Mouse (Mus musculus) embryonic facial prominence, embryonic 14.5 days (tissue): ENCODE results near the gene Susd2. TPM values are rescaled to one million over a fixed set of nuclear protein-coding genes. Genes with fewer than 3 reads are reported as not detected.

Experiments used
- ATAC-seq: fragments of 200-750 bp; cut with Nextera tagmentation; 2 replicates; pipeline ENCODE4 v1.8.0; 2017; ENCODE audit warnings: low read depth, moderate number of reproducible peaks, moderate TSS enrichment
- DNase-seq: peaks from one replicate; pipeline ENCODE4 v3.0.0-alpha.2; 2015; ENCODE audit warnings: low spot score
- H3K27ac ChIP-seq: fragments of 300-500 bp; sonication (generic); replicated peaks from 2 replicates; pipeline ENCODE4 v1.5.1; 2014; ENCODE audit warnings: low read depth, mild to moderate bottlenecking, low read length, moderate library complexity
- H3K27me3 ChIP-seq: fragments of 300-500 bp; sonication (generic); replicated peaks from 2 replicates; pipeline ENCODE4 v1.6.1; 2014; ENCODE audit warnings: low read length; ENCODE audit not compliant: control insufficient read depth, insufficient read depth
- H3K36me3 ChIP-seq: fragments of 300-500 bp; sonication (generic); 2 replicates; pipeline ENCODE4 v1.6.1; 2014; ENCODE audit warnings: low read length, mixed read lengths; ENCODE audit not compliant: control insufficient read depth, insufficient read depth
- H3K4me1 ChIP-seq: fragments of 300-500 bp; sonication (generic); 2 replicates; pipeline ENCODE4 v1.6.1; 2014; ENCODE audit warnings: antibody characterized with exemption, low read length; ENCODE audit not compliant: control insufficient read depth, insufficient read depth
- H3K4me2 ChIP-seq: fragments of 300-500 bp; sonication (generic); 2 replicates; pipeline ENCODE4 v1.6.1; 2014; ENCODE audit warnings: low read depth, mild to moderate bottlenecking, low read length, moderate library complexity, mixed read lengths
- H3K4me3 ChIP-seq: fragments of 300-500 bp; sonication (generic); 2 replicates; pipeline ENCODE4 v1.5.1; 2014; ENCODE audit warnings: low read depth, mild to moderate bottlenecking, low read length
- H3K9ac ChIP-seq: fragments of 300-500 bp; sonication (generic); 2 replicates; pipeline ENCODE4 v1.6.1; 2014; ENCODE audit warnings: low read depth, mild to moderate bottlenecking, low read length, moderate library complexity, mixed read lengths
- H3K9me3 ChIP-seq: fragments of 300-500 bp; sonication (generic); 2 replicates; pipeline ENCODE4 v1.6.1; 2016; ENCODE audit warnings: low read length; ENCODE audit not compliant: control insufficient read depth
- WGBS: fragments of 180-500 bp; shearing (Covaris S2); extraction: QIAGEN DNeasy Blood & Tissue Kit; methylation state at CpG from one replicate; pipeline ENCODE4 v1.1.7; 2014; 5-methylcytosine and 5-hydroxymethylcytosine counted together
- polyA plus RNA-seq: library from polyadenylated mRNA; unstranded; fragments of >200 nt; fragmentation: Nextera tagmentation; extraction: Ambion mirVana; gene quantifications from 2 replicates; pipeline ENCODE4 v1.2.1, GENCODE M21; 2014

Susd2 gene
- polyA plus RNA-seq, 1 experiment from 2014 or later = 7.4 TPM

- Histone ChIP-seq H3K9me3 (no peaks in the 10 kb centered on the region), H3K36me3 (no peaks in the 10 kb centered on the region), H3K27me3 (no peaks in the 10 kb centered on the region), H3K27ac (no peak overlapping the region), H3K4me3 (no peak overlapping the region), H3K4me1 (no peaks in the 10 kb centered on the region), H3K9ac (no peak overlapping the region), H3K4me2 (no peak overlapping the region)
- 73% methylated on average over 3 of the region's 3 CpGs for WGBS
- DNase-seq = no peak
- no peak for ATAC-seq
Observed at GRCm38 (mm10) chr10:75627490-75627889, 16.3 kb downstream of the Susd2 start.

GRCm38 (mm10) chr10:75626991-75627390, 16.8 kb downstream of the Susd2 start:
- DNase-seq = no peak
- Histone ChIP-seq H3K27me3 (no peaks in the 10 kb centered on the region), H3K9ac (no peak overlapping the region), H3K4me1 (no peaks in the 10 kb centered on the region), H3K4me3 (no peak overlapping the region), H3K36me3 (no peaks in the 10 kb centered on the region), H3K27ac (no peak overlapping the region), H3K9me3 (no peaks in the 10 kb centered on the region), H3K4me2 (no peak overlapping the region)
- ATAC-seq = no peak
- 53% methylated on average over 3 of the region's 3 CpGs for WGBS

GRCm38 (mm10) chr10:75625920-75626319, 17.9 kb downstream of the Susd2 start:
- 58% methylated on average over 6 of the region's 6 CpGs for WGBS

GRCm38 (mm10) chr10:75620818-75621217, 23.0 kb downstream of the Susd2 start:
- H3K36me3 ChIP-seq = no peaks in the 10 kb centered on the region
- H3K4me2 ChIP-seq = no peak overlapping the region
- H3K27me3 ChIP-seq = no peaks in the 10 kb centered on the region
- H3K4me1 ChIP-seq = no peaks in the 10 kb centered on the region
- H3K9me3 ChIP-seq = no peaks in the 10 kb centered on the region
- DNase-seq (no peak), ATAC-seq (no peak)
- H3K9ac ChIP-seq = no peak overlapping the region
- 46% methylated on average over 3 of the region's 3 CpGs for WGBS
- no peak overlapping the region for H3K4me3 ChIP-seq
- no peak overlapping the region for H3K27ac ChIP-seq

More at GRCm38 (mm10) chr10:75625920-75626319, 17.9 kb downstream of the Susd2 start:
- H3K9ac ChIP-seq = no peak overlapping the region
- H3K4me1 ChIP-seq = no peaks in the 10 kb centered on the region
- H3K36me3 ChIP-seq = no peaks in the 10 kb centered on the region
- H3K9me3 ChIP-seq = no peaks in the 10 kb centered on the region
- no peak overlapping the region for H3K27ac ChIP-seq
- H3K4me3 ChIP-seq = no peak overlapping the region
- no peak for DNase-seq
- ATAC-seq = no peak
- H3K27me3 ChIP-seq = no peaks in the 10 kb centered on the region
- H3K4me2 ChIP-seq = no peak overlapping the region

- WGBS = 88% methylated on average over 4 of the region's 4 CpGs
- Histone ChIP-seq H3K9me3 (no peaks in the 10 kb centered on the region), H3K36me3 (no peaks in the 10 kb centered on the region), H3K4me1 (no peaks in the 10 kb centered on the region), H3K4me3 (no peak overlapping the region), H3K4me2 (no peak overlapping the region), H3K9ac (no peak overlapping the region), H3K27ac (no peak overlapping the region), H3K27me3 (no peaks in the 10 kb centered on the region)
- ATAC-seq = no peak
- DNase-seq = no peak
Observed at GRCm38 (mm10) chr10:75616044-75616443, 27.8 kb downstream of the Susd2 start.

- Histone ChIP-seq H3K9me3 (no peaks in the 10 kb centered on the region), H3K27ac (no peak overlapping the region), H3K4me3 (no peak overlapping the region), H3K4me2 (no peak overlapping the region), H3K27me3 (no peaks in the 10 kb centered on the region), H3K36me3 (no peaks in the 10 kb centered on the region), H3K9ac (no peak overlapping the region), H3K4me1 (no peaks in the 10 kb centered on the region)
- DNase-seq (no peak), ATAC-seq (no peak)
- 48% methylated on average over 7 of the region's 7 CpGs for WGBS
Observed at GRCm38 (mm10) chr10:75610486-75610885, 33.3 kb downstream of the Susd2 start.

- no peaks in the 10 kb centered on the region for H3K36me3 ChIP-seq
- no peaks in the 10 kb centered on the region for H3K27me3 ChIP-seq
- DNase-seq (no peak), ATAC-seq (no peak)
- no peak overlapping the region for H3K4me2 ChIP-seq
- WGBS = 94% methylated on average over 11 of the region's 11 CpGs
- no peak overlapping the region for H3K27ac ChIP-seq
- H3K9ac ChIP-seq = no peak overlapping the region
- no peaks in the 10 kb centered on the region for H3K9me3 ChIP-seq
- H3K4me1 ChIP-seq = no peaks in the 10 kb centered on the region
- no peak overlapping the region for H3K4me3 ChIP-seq
Observed at GRCm38 (mm10) chr10:75608975-75609374, 34.8 kb downstream of the Susd2 start.

GRCm38 (mm10) chr10:75607253-75607652, 36.6 kb downstream of the Susd2 start:
- H3K27me3 ChIP-seq = no peaks in the 10 kb centered on the region
- 81% methylated on average over 4 of the region's 4 CpGs for WGBS
- no peak overlapping the region for H3K4me3 ChIP-seq
- H3K27ac ChIP-seq = no peak overlapping the region
- DNase-seq (no peak), ATAC-seq (no peak)
- H3K4me1 ChIP-seq = no peaks in the 10 kb centered on the region
- no peak overlapping the region for H3K4me2 ChIP-seq
- no peaks in the 10 kb centered on the region for H3K36me3 ChIP-seq
- no peaks in the 10 kb centered on the region for H3K9me3 ChIP-seq
- H3K9ac ChIP-seq = no peak overlapping the region

- H3K36me3 ChIP-seq = no peaks in the 10 kb centered on the region
- DNase-seq = no peak
- no peaks in the 10 kb centered on the region for H3K27me3 ChIP-seq
- H3K4me1 ChIP-seq = no peaks in the 10 kb centered on the region
- H3K9me3 ChIP-seq = no peaks in the 10 kb centered on the region
- no peak overlapping the region for H3K4me2 ChIP-seq
- no peak overlapping the region for H3K4me3 ChIP-seq
- ATAC-seq = no peak
- 43% methylated on average over 11 of the region's 11 CpGs for WGBS
- H3K27ac ChIP-seq = no peak overlapping the region
- H3K9ac ChIP-seq = no peak overlapping the region
Observed at GRCm38 (mm10) chr10:75605162-75605846, 38.5 kb downstream of the Susd2 start.
